Mouse (Mus musculus): ENCODE results near the gene Setd1b. TPM values are rescaled to one million over a fixed set of nuclear protein-coding genes. Genes with fewer than 3 reads are reported as not detected.

The Setd1b gene
- polyA plus RNA-seq, 1 experiment, result 3.9 TPM

- Histone ChIP-seq H3K27me3 (ENCODE audit: control insufficient read depth) (peaks cover 15% of the 10 kb centered on the region), H3K36me3 (ENCODE audit: control insufficient read depth) (peaks cover 52% of the 10 kb centered on the region), H3K9me3 (ENCODE audit: control insufficient read depth, low read length) (no peaks in the 10 kb centered on the region), H3K4me3 (replicated peaks) (peak within 1 kb of the TSS; percentile 66), H3K4me1 (ENCODE audit: control insufficient read depth) (peaks cover 83% of the 10 kb centered on the region)
- TF ChIP-seq TAL1 (IDR thresholded peaks at IDR 0.05; ENCODE audit: low read length) (no peak), GATA1 (IDR thresholded peaks at IDR 0.05; ENCODE audit: low read length) (no peak)
These were observed 9.5 kb upstream of the Setd1b start, which contains the start of gene Rhof for GRCm38 (mm10) chr5:123132308-123133071. TSS of gene Rhof (minus strand) at chr5:123132692.

- TF ChIP-seq GATA1 (IDR thresholded peaks at IDR 0.05; ENCODE audit: low read length) (no peak), TAL1 (IDR thresholded peaks at IDR 0.05; ENCODE audit: low read length) (no peak)
- Histone ChIP-seq H3K36me3 (ENCODE audit: control insufficient read depth) (peaks cover 57% of the 10 kb centered on the region), H3K4me3 (replicated peaks) (peak overlapping the region; percentile 66), H3K27me3 (ENCODE audit: control insufficient read depth) (peaks cover 15% of the 10 kb centered on the region), H3K4me1 (ENCODE audit: control insufficient read depth) (peaks cover 91% of the 10 kb centered on the region), H3K9me3 (ENCODE audit: control insufficient read depth, low read length) (no peaks in the 10 kb centered on the region)
These were observed 8.8 kb upstream of the Setd1b start for GRCm38 (mm10) chr5:123133083-123133783.

DNA sequence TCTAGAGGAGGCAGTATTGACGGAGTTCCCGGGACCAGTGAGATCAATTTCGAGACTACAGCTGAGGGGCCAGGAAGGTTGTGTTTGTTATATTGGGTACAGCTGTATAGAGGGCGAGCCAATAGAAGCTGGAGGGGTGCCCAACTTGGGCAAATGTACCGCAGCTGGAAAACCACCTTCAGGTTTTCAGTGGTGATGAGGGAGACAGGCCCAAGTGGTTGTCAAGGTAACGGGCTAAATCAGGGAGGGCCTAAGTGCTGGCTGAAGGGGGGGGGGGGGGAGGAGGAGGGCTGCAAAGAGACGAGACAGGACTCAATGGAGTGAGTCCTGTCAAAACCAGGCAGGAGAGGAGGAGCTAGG is 8.2 kb upstream of the Setd1b start:
- Histone ChIP-seq H3K9me3 (ENCODE audit: control insufficient read depth, low read length) (no peaks in the 10 kb centered on the region), H3K4me3 (replicated peaks) (no peak overlapping the region), H3K4me1 (ENCODE audit: control insufficient read depth) (peaks cover 91% of the 10 kb centered on the region), H3K36me3 (ENCODE audit: control insufficient read depth) (peaks cover 61% of the 10 kb centered on the region), H3K27me3 (ENCODE audit: control insufficient read depth) (peaks cover 10% of the 10 kb centered on the region)
- TF ChIP-seq TAL1 (IDR thresholded peaks at IDR 0.05; ENCODE audit: low read length) (no peak), GATA1 (IDR thresholded peaks at IDR 0.05; ENCODE audit: low read length) (no peak)

GRCm38 (mm10) chr5:123134186-123134874 is 7.7 kb upstream of the Setd1b start:
- peaks cover 6% of the 10 kb centered on the region; the same call in 1 of the 2 replicates for H3K27me3 ChIP-seq (ENCODE audit: control insufficient read depth)
- H3K9me3 ChIP-seq (ENCODE audit: control insufficient read depth, low read length), result no peaks in the 10 kb centered on the region
- peaks cover 91% of the 10 kb centered on the region for H3K4me1 ChIP-seq (ENCODE audit: control insufficient read depth)
- H3K4me3 ChIP-seq (replicated peaks), result peak overlapping the region; percentile 82
- peaks cover 62% of the 10 kb centered on the region for H3K36me3 ChIP-seq (ENCODE audit: control insufficient read depth)
- TF ChIP-seq GATA1 (IDR thresholded peaks at IDR 0.05; ENCODE audit: low read length) (no peak), TAL1 (IDR thresholded peaks at IDR 0.05; ENCODE audit: low read length) (no peak)

- Histone ChIP-seq H3K4me1 (ENCODE audit: control insufficient read depth) (peaks cover 92% of the 10 kb centered on the region), H3K4me3 (replicated peaks) (peak overlapping the region; percentile 82), H3K36me3 (ENCODE audit: control insufficient read depth) (peaks cover 61% of the 10 kb centered on the region), H3K9me3 (ENCODE audit: control insufficient read depth, low read length) (no peaks in the 10 kb centered on the region), H3K27me3 (ENCODE audit: control insufficient read depth) (peaks cover 3% of the 10 kb centered on the region; the same call in 1 of the 2 replicates)
- TF ChIP-seq GATA1 (IDR thresholded peaks at IDR 0.05; ENCODE audit: low read length), result 0 out of 2 replicates have a peak, but pooled peaks have one; percentile 4
- TF ChIP-seq TAL1 (IDR thresholded peaks at IDR 0.05; ENCODE audit: low read length), result no peak
These were observed 7.1 kb upstream of the Setd1b start for GRCm38 (mm10) chr5:123134875-123135382.

- Histone ChIP-seq H3K9me3 (ENCODE audit: control insufficient read depth, low read length) (no peaks in the 10 kb centered on the region), H3K27me3 (ENCODE audit: control insufficient read depth) (peaks cover 1% of the 10 kb centered on the region; the same call in 1 of the 2 replicates), H3K36me3 (ENCODE audit: control insufficient read depth) (peaks cover 59% of the 10 kb centered on the region), H3K4me3 (replicated peaks) (peak overlapping the region; percentile 82), H3K4me1 (ENCODE audit: control insufficient read depth) (peaks cover 90% of the 10 kb centered on the region)
- TF ChIP-seq TAL1 (IDR thresholded peaks at IDR 0.05; ENCODE audit: low read length) (no peak), GATA1 (IDR thresholded peaks at IDR 0.05; ENCODE audit: low read length) (no peak)
These were observed 6.3 kb upstream of the Setd1b start for GRCm38 (mm10) chr5:123135471-123136360.

DNA sequence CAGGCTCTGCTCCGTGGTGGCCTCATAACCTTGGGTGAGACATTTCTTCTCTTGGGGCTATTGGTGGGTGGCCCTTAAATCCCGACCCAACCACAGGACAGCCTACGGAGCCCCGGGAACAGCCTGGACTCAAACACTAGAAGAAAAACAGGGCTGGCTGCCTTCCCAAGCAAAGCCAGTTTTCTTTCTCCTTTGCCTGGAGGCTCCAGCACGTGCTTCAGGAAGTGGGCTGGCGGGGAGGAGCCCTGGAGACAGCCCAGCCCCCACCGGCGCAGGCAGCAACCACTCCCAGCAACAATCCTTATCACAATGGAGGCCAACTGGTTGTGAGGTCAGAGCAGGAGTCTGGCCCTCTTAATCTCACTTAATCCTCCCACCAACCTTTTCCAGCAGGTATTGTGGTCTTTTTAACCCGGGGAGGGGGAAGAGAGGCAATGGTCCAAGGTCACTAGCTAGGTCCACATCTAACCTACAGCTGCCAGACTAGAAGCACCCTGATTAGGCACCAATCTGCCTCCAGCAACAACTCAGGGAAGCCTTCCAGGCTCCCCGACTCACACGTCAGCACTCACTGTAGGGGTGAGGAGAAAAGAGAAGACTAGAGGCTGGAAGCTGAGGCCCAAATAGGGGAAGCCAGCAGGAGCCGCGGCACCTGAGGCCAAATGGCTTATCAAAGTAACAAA is 5.5 kb upstream of the Setd1b start:
- TF ChIP-seq TAL1 (IDR thresholded peaks at IDR 0.05; ENCODE audit: low read length) (no peak), GATA1 (IDR thresholded peaks at IDR 0.05; ENCODE audit: low read length) (peak; percentile 74)
- peak overlapping the region; percentile 82 for H3K4me3 ChIP-seq (replicated peaks)
- peaks cover 85% of the 10 kb centered on the region for H3K4me1 ChIP-seq (ENCODE audit: control insufficient read depth)
- H3K27me3 ChIP-seq (ENCODE audit: control insufficient read depth), result no peaks in the 10 kb centered on the region
- peaks cover 59% of the 10 kb centered on the region for H3K36me3 ChIP-seq (ENCODE audit: control insufficient read depth)
- H3K9me3 ChIP-seq (ENCODE audit: control insufficient read depth, low read length), result no peaks in the 10 kb centered on the region

All from erythroblast, embryonic 14.5 days (primary cell).